Mouse (Mus musculus): ENCODE measurements at regions not wholly inside any gene's neighbourhood (a gene's known extent, or its start where the extent isn't known, plus 50 kb on each side); places are given as distances from the start of the nearest gene placed in this dataset.

DNA sequence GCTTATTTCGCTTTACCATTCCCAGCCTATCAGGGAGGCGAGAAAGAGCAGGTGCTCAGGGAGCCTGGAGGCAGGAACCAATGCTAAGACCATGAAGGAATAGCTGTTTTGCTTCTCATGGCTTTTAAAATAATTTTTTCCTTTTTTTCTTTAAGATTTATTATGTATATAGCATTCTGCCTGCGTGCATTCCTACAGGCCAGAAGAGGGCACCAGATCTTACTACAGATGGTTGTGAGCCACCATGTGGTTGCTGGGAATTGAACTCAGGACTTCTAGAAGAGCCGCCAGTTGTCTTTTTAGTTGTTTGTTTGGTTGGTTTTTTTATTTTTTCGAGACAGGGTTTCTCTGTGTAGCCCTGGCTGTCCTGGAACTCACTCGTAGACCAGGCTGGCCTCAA, 113.6 kb upstream of the Armc2 start:
- no peak for TF ChIP-seq REST (IDR thresholded peaks at IDR 0.05; ENCODE audit: insufficient read depth, insufficient read length)
- no peak for TF ChIP-seq POLR2A (IDR thresholded peaks at IDR 0.05; ENCODE audit: insufficient read length, low read depth)
- no peak for TF ChIP-seq MYOG (IDR thresholded peaks at IDR 0.05; ENCODE audit: control insufficient read depth in 1 of 3, insufficient read depth in 1 of 3, insufficient read length in 2 of 3, low read depth in 2 of 3)
- TF ChIP-seq POLR2AphosphoS2 (IDR thresholded peaks at IDR 0.05; ENCODE audit: insufficient read length, low read depth), result no peak
- no peak for TF ChIP-seq USF1 (IDR thresholded peaks at IDR 0.05; ENCODE audit: low read depth)
- no peak for TF ChIP-seq MYOD1 (IDR thresholded peaks at IDR 0.05; ENCODE audit: control insufficient read depth in 1 of 3, insufficient read length in 2 of 3, low read depth in 2 of 3)
- no peak for TF ChIP-seq CEBPB (IDR thresholded peaks at IDR 0.05; ENCODE audit: insufficient read depth, poor library complexity, severe bottlenecking)
